In genomic region chr17:14165934-14166610, GRCm38 (mm10) we compare ENCODE assay signal across 9 mouse cellular contexts. TPM values are rescaled to one million over a fixed set of nuclear protein-coding genes. Genes with fewer than 3 reads are reported as not detected.
DNase-seq lines count a peak whose midpoint lies in the region; ATAC-seq and TF ChIP-seq lines count a peak whose summit lies in the region.
"Had no signal": no experiment of that assay in that cellular context is flagged by ENCODE, and none has a peak within 500 bp of the region (broad histone marks: within the 10 kb centered on the region; RNA-seq: fewer than 3 reads in every experiment).

No protein-coding gene starts in this region.

- no peaks in the 10 kb centered on the region for H3K9me3 ChIP-seq in heart, embryonic 11.5 days (replicated peaks; ENCODE audit: control insufficient read depth, low read length)
- H3K9me3 ChIP-seq in hindbrain, embryonic 11.5 days (ENCODE audit: control insufficient read depth, low read length): no peaks in the 10 kb centered on the region
- H3K9me3 ChIP-seq in neural tube, embryonic 13.5 days: no peaks in the 10 kb centered on the region
- H3K9me3 ChIP-seq: liver, embryonic 12.5 days had no signal

- H3K79me2 ChIP-seq in liver, adult 2 months (ENCODE audit: control insufficient read depth, insufficient read depth, low read length): no peaks in the 10 kb centered on the region

- 56% methylated on average over 9 of the region's 9 CpGs for WGBS in heart, embryonic 11.5 days (ENCODE audit: insufficient replicate concordance)
- 16% methylated on average over 9 of the region's 9 CpGs for WGBS in liver, adult 2 months
- WGBS in hindbrain, embryonic 11.5 days: 57% methylated on average over 9 of the region's 9 CpGs
- 50% methylated on average over 9 of the region's 9 CpGs for WGBS in neural tube, embryonic 13.5 days

- no peak for ATAC-seq in heart, embryonic 11.5 days (replicated peaks; ENCODE audit: insufficient number of reproducible peaks, low FRiP score, low TSS enrichment)
- ATAC-seq in hindbrain, embryonic 11.5 days (ENCODE audit: low FRiP score): no peak
- no peak for ATAC-seq in neural tube, embryonic 13.5 days (ENCODE audit: low read depth)

- H3K4me3 ChIP-seq in heart, embryonic 11.5 days (ENCODE audit: low read depth, low read length): no peak overlapping the region
- no peak overlapping the region for H3K4me3 ChIP-seq in liver, adult 2 months (ENCODE audit: insufficient read depth, low read depth, low read length)
- no peak overlapping the region for H3K4me3 ChIP-seq in hindbrain, embryonic 11.5 days (ENCODE audit: low read depth, low read length)
- H3K4me3 ChIP-seq in neural tube, embryonic 13.5 days: no peak overlapping the region
- H3K4me3 ChIP-seq: liver, embryonic 12.5 days had no signal

- H3K4me1 ChIP-seq in heart, embryonic 11.5 days (ENCODE audit: control insufficient read depth, insufficient read depth, low read length): peaks cover 23% of the 10 kb centered on the region
- peaks cover 19% of the 10 kb centered on the region for H3K4me1 ChIP-seq in liver, adult 2 months (ENCODE audit: control insufficient read depth, insufficient read depth, low read length)
- H3K4me1 ChIP-seq in hindbrain, embryonic 11.5 days (replicated peaks; ENCODE audit: control insufficient read depth, insufficient read depth, low read length): 0 out of 2 replicates have a peak, but pooled peaks cover 6% of the 10 kb centered on the region
- H3K4me1 ChIP-seq in neural tube, embryonic 13.5 days (replicated peaks): peaks cover 45% of the 10 kb centered on the region

- no peak overlapping the region for H3K27ac ChIP-seq in heart, embryonic 11.5 days (ENCODE audit: low read depth, low read length)
- peak overlapping the region; percentile 73 for H3K27ac ChIP-seq in liver, adult 2 months (replicated peaks; ENCODE audit: insufficient read depth, low read depth, low read length)
- no peak overlapping the region for H3K27ac ChIP-seq in hindbrain, embryonic 11.5 days (ENCODE audit: low read depth, low read length)
- H3K27ac ChIP-seq in neural tube, embryonic 13.5 days (replicated peaks): peak overlapping the region; percentile 59
- H3K27ac ChIP-seq: liver, embryonic 12.5 days had no signal

- no peaks in the 10 kb centered on the region for H3K36me3 ChIP-seq in heart, embryonic 11.5 days (ENCODE audit: control insufficient read depth, insufficient read depth, low read length)
- H3K36me3 ChIP-seq in liver, adult 2 months (ENCODE audit: control insufficient read depth, insufficient read depth, low read length): no peaks in the 10 kb centered on the region
- H3K36me3 ChIP-seq in hindbrain, embryonic 11.5 days (ENCODE audit: control insufficient read depth, insufficient read depth, low read length): no peaks in the 10 kb centered on the region
- no peaks in the 10 kb centered on the region for H3K36me3 ChIP-seq in neural tube, embryonic 13.5 days
- H3K36me3 ChIP-seq: liver, embryonic 12.5 days had no signal

- H3K4me2 ChIP-seq in heart, embryonic 11.5 days: peak overlapping the region; percentile 37; the same call in 1 of the 2 replicates
- peak overlapping the region; percentile 13; the same call in 1 of the 2 replicates for H3K4me2 ChIP-seq in hindbrain, embryonic 11.5 days (replicated peaks; ENCODE audit: low read depth, low read length)
- H3K4me2 ChIP-seq in neural tube, embryonic 13.5 days: peak overlapping the region; percentile 34
- H3K4me2 ChIP-seq: liver, embryonic 12.5 days had no signal

- DNase-seq in heart, adult 8-10 months (ENCODE audit: low spot score): no peak
- DNase-seq in liver, adult 2 months (ENCODE audit: extremely low read depth, low read depth, low spot score): peak; percentile 90
- no peak for DNase-seq in liver
- no peak for DNase-seq in hindbrain, embryonic 11.5 days (ENCODE audit: low spot score)
- no peak for DNase-seq in embryo, embryonic 11 days
- DNase-seq in gastrocnemius, postnatal 25 days: no peak

- no peak overlapping the region for H3K9ac ChIP-seq in heart, embryonic 11.5 days (ENCODE audit: low read depth, low read length)
- no peak overlapping the region for H3K9ac ChIP-seq in liver, adult 2 months (ENCODE audit: low read depth, low read length)
- H3K9ac ChIP-seq in hindbrain, embryonic 11.5 days (ENCODE audit: low read depth, low read length): no peak overlapping the region
- peak overlapping the region; percentile 41; the same call in 1 of the 2 replicates for H3K9ac ChIP-seq in neural tube, embryonic 13.5 days
- H3K9ac ChIP-seq: liver, embryonic 12.5 days had no signal

- H3K27me3 ChIP-seq in heart, embryonic 11.5 days (ENCODE audit: control insufficient read depth, insufficient read depth, low read length): peaks cover 39% of the 10 kb centered on the region
- H3K27me3 ChIP-seq in liver, adult 2 months (ENCODE audit: control insufficient read depth, insufficient read depth, low read length): no peaks in the 10 kb centered on the region
- H3K27me3 ChIP-seq in hindbrain, embryonic 11.5 days (ENCODE audit: control insufficient read depth, insufficient read depth, low read length): no peaks in the 10 kb centered on the region
- 0 out of 2 replicates have a peak, but pooled peaks cover 4% of the 10 kb centered on the region for H3K27me3 ChIP-seq in neural tube, embryonic 13.5 days

- no peak for TF ChIP-seq POLR2A in liver, adult 2 months (IDR thresholded peaks at IDR 0.05; ENCODE audit: extremely low read depth, insufficient read depth, low read length)

- TF ChIP-seq CTCF in liver, adult 2 months (IDR thresholded peaks at IDR 0.05; ENCODE audit: low read depth, low read length): no peak

RNA-seq across cellular contexts. Expression of gene Dact2, which starts 38.0 kb away (rescaled TPM):
- 1.8 and 2.7 TPM in 2 replicates for polyA plus RNA-seq in heart, embryonic 11.5 days (2014; fragmentation: Nextera tagmentation; extraction: Ambion mirVana)
- 1 to 10 TPM in 2 of 4 experiments, under 1 TPM in 2; 0.94 to 1.3 (median 0.98) TPM for total RNA-seq in heart, adult 8-10 months (2022)
- total RNA-seq in liver, adult 2 months (2014; rRNA removed): 5.1 and 7.2 TPM in 2 replicates
- polyA plus RNA-seq in liver, adult 2 months (2012; rRNA removed): 13.7 and 19.8 TPM in 2 replicates
- polyA plus RNA-seq in hindbrain, embryonic 11.5 days (2014; fragmentation: Nextera tagmentation; extraction: Ambion mirVana): 0.25 and 0.86 TPM in 2 replicates
- polyA plus RNA-seq in neural tube, embryonic 13.5 days (2015; fragmentation: Nextera tagmentation; extraction: Ambion mirVana): 1.2 and 1.7 TPM in 2 replicates
- 1 to 10 TPM; 2.9 to 3.3 TPM for total RNA-seq in gastrocnemius, postnatal 25 days (2021)

Comparison
In these comparisons a context has a peak if more than half of its experiments do, and no peak if none do; other contexts are left out.
1. H3K27ac ChIP-seq: peak in liver, adult 2 months (single experiment) and neural tube, embryonic 13.5 days (single experiment); none in heart, embryonic 11.5 days (single experiment) and hindbrain, embryonic 11.5 days (single experiment).
2. Peak in every context shown above with its lines, with median percentiles within 50 percentile points of each other: H3K4me2 ChIP-seq.